9 mouse cellular contexts compared by ENCODE assay signal in genomic region chr11:96295092-96295835, GRCm38 (mm10). TPM values are rescaled to one million over a fixed set of nuclear protein-coding genes. Genes with fewer than 3 reads are reported as not detected.
A peak's percentile ranks its signal among the peaks of the same experiment; 100 is the strongest.
DNase-seq lines count a peak whose midpoint lies in the region; ATAC-seq lines count a peak whose summit lies in the region.
"Had no signal": no experiment of that assay in that cellular context is flagged by ENCODE, and none has a peak within 500 bp of the region (broad histone marks: within the 10 kb centered on the region; RNA-seq: fewer than 3 reads in every experiment).

No protein-coding gene starts in this region.

- H3K27ac ChIP-seq in lung, embryonic 15.5 days, result no peak overlapping the region
- peak overlapping the region; percentile 18; the same call in 1 of the 2 replicates for H3K27ac ChIP-seq in hindbrain, embryonic 16.5 days (ENCODE audit: low read depth, low read length)
- H3K27ac ChIP-seq in stomach, embryonic 14.5 days (ENCODE audit: low read length), result peak overlapping the region; percentile 70; the same call in 1 of the 2 replicates
- H3K27ac ChIP-seq in forebrain, embryonic 15.5 days (replicated peaks), result no peak overlapping the region

- no peaks in the 10 kb centered on the region for H3K36me3 ChIP-seq in lung, embryonic 15.5 days
- no peaks in the 10 kb centered on the region for H3K36me3 ChIP-seq in hindbrain, embryonic 16.5 days (ENCODE audit: control insufficient read depth, insufficient read depth, low read length)
- no peaks in the 10 kb centered on the region for H3K36me3 ChIP-seq in stomach, embryonic 14.5 days (ENCODE audit: control insufficient read depth, insufficient read depth, low read length)
- no peaks in the 10 kb centered on the region for H3K36me3 ChIP-seq in forebrain, embryonic 15.5 days

- peak overlapping the region; percentile 25 for H3K4me3 ChIP-seq in lung, embryonic 15.5 days
- H3K4me3 ChIP-seq in hindbrain, embryonic 16.5 days (ENCODE audit: low read length), result peak overlapping the region; percentile 35
- H3K4me3 ChIP-seq in stomach, embryonic 14.5 days (ENCODE audit: low read depth, low read length), result peak overlapping the region; percentile 38
- H3K4me3 ChIP-seq in forebrain, embryonic 15.5 days, result no peak overlapping the region

- H3K9me3 ChIP-seq in lung, embryonic 15.5 days, result no peaks in the 10 kb centered on the region
- no peaks in the 10 kb centered on the region for H3K9me3 ChIP-seq in hindbrain, embryonic 16.5 days (ENCODE audit: control insufficient read depth, low read length)
- no peaks in the 10 kb centered on the region for H3K9me3 ChIP-seq in stomach, embryonic 14.5 days (ENCODE audit: control insufficient read depth, low read depth, low read length)
- H3K9me3 ChIP-seq in forebrain, embryonic 15.5 days, result no peaks in the 10 kb centered on the region

- no peak for DNase-seq in lung, postnatal 4 days
- peak; percentile 89 to 94 for DNase-seq in kidney, postnatal 25 days
- DNase-seq in right cerebral cortex, postnatal 10 days (ENCODE audit: low spot score in 2 of 2), result no peak
- DNase-seq in urinary bladder, adult 18-20 months (ENCODE audit: low spot score in 2 of 2), result no peak

- whole genome bisulfite sequencing in lung, embryonic 15.5 days, result 1% methylated on average over 30 of the region's 30 CpGs
- WGBS in hindbrain, embryonic 16.5 days, result 2% methylated on average over 30 of the region's 30 CpGs
- WGBS in stomach, embryonic 14.5 days, result 1% methylated on average over 30 of the region's 30 CpGs
- under 1% methylated on average over 30 of the region's 30 CpGs for WGBS in forebrain, embryonic 15.5 days

- H3K4me1 ChIP-seq in lung, embryonic 15.5 days, result peaks cover 19% of the 10 kb centered on the region
- no peaks in the 10 kb centered on the region for H3K4me1 ChIP-seq in hindbrain, embryonic 16.5 days (ENCODE audit: control insufficient read depth, insufficient read depth, low read depth, low read length)
- peaks cover 4% of the 10 kb centered on the region; the same call in 1 of the 2 replicates for H3K4me1 ChIP-seq in stomach, embryonic 14.5 days (ENCODE audit: control insufficient read depth, insufficient read depth, low read length)
- H3K4me1 ChIP-seq in forebrain, embryonic 15.5 days, result no peaks in the 10 kb centered on the region

- no peak for ATAC-seq in lung, embryonic 15.5 days (ENCODE audit: borderline replicate concordance, extremely low read depth, low FRiP score, low TSS enrichment)
- ATAC-seq in hindbrain, embryonic 16.5 days, result no peak
- ATAC-seq in stomach, embryonic 14.5 days (ENCODE audit: insufficient number of reproducible peaks, insufficient read depth, low FRiP score, low read depth), result no peak
- ATAC-seq in forebrain, embryonic 15.5 days (replicated peaks), result no peak

- peaks cover 99% of the 10 kb centered on the region for H3K27me3 ChIP-seq in lung, embryonic 15.5 days
- peaks cover 52% of the 10 kb centered on the region for H3K27me3 ChIP-seq in hindbrain, embryonic 16.5 days (replicated peaks; ENCODE audit: control insufficient read depth, insufficient read depth, low read length)
- H3K27me3 ChIP-seq in stomach, embryonic 14.5 days (ENCODE audit: control insufficient read depth, insufficient read depth, low read length), result peaks cover 37% of the 10 kb centered on the region
- H3K27me3 ChIP-seq in forebrain, embryonic 15.5 days, result peaks cover 97% of the 10 kb centered on the region

- no peak overlapping the region for H3K9ac ChIP-seq in lung, embryonic 15.5 days
- peak overlapping the region; percentile 35; the same call in 1 of the 2 replicates for H3K9ac ChIP-seq in hindbrain, embryonic 16.5 days (ENCODE audit: low read depth, low read length)
- peak overlapping the region; percentile 53 for H3K9ac ChIP-seq in stomach, embryonic 14.5 days (replicated peaks; ENCODE audit: low read depth, low read length)
- H3K9ac ChIP-seq in forebrain, embryonic 15.5 days (replicated peaks), result no peak overlapping the region

- peak overlapping the region; percentile 55 for H3K4me2 ChIP-seq in lung, embryonic 15.5 days
- peak overlapping the region; percentile 28; the same call in 1 of the 2 replicates for H3K4me2 ChIP-seq in hindbrain, embryonic 16.5 days (ENCODE audit: low read length)
- peak overlapping the region; percentile 52 for H3K4me2 ChIP-seq in stomach, embryonic 14.5 days (replicated peaks; ENCODE audit: low read depth, low read length)
- no peak overlapping the region for H3K4me2 ChIP-seq in forebrain, embryonic 15.5 days (replicated peaks)

RNA-seq across cellular contexts. Expression of gene Hoxb6, which starts 3.0 kb away (rescaled TPM):
- 15.2 and 16.9 TPM in 2 replicates for polyA plus RNA-seq in lung, embryonic 15.5 days (2015; fragmentation: Nextera tagmentation; extraction: Ambion mirVana)
- 49.9 and 53.3 TPM in 2 replicates for polyA plus RNA-seq in hindbrain, embryonic 16.5 days (2015; fragmentation: Nextera tagmentation; extraction: Ambion mirVana)
- 12.4 TPM in 2 replicates for polyA plus RNA-seq in stomach, embryonic 14.5 days (2014; fragmentation: Nextera tagmentation; extraction: Ambion mirVana)
- not detected in 2 replicates for polyA plus RNA-seq in forebrain, embryonic 15.5 days (2015; fragmentation: Nextera tagmentation; extraction: Ambion mirVana)
- polyA plus RNA-seq: midbrain, embryonic 14.5 days had no signal

RNA-seq across cellular contexts. Expression of gene Hoxb5, which starts 7.9 kb away (rescaled TPM):
- polyA plus RNA-seq in lung, embryonic 15.5 days (2015; fragmentation: Nextera tagmentation; extraction: Ambion mirVana), result 46.1 and 54.1 TPM in 2 replicates
- 120 and 133 TPM in 2 replicates for polyA plus RNA-seq in hindbrain, embryonic 16.5 days (2015; fragmentation: Nextera tagmentation; extraction: Ambion mirVana)
- 21.2 and 23.3 TPM in 2 replicates for polyA plus RNA-seq in stomach, embryonic 14.5 days (2014; fragmentation: Nextera tagmentation; extraction: Ambion mirVana)
- not detected in 2 replicates for polyA plus RNA-seq in forebrain, embryonic 15.5 days (2015; fragmentation: Nextera tagmentation; extraction: Ambion mirVana)
- polyA plus RNA-seq: midbrain, embryonic 14.5 days had no signal

RNA-seq across cellular contexts. Expression of gene Hoxb7, which starts 8.8 kb away (rescaled TPM):
- polyA plus RNA-seq in lung, embryonic 15.5 days (2015; fragmentation: Nextera tagmentation; extraction: Ambion mirVana), result 2.5 and 3.0 TPM in 2 replicates
- 29.3 and 33.1 TPM in 2 replicates for polyA plus RNA-seq in hindbrain, embryonic 16.5 days (2015; fragmentation: Nextera tagmentation; extraction: Ambion mirVana)
- 8.4 and 14.0 TPM in 2 replicates for polyA plus RNA-seq in stomach, embryonic 14.5 days (2014; fragmentation: Nextera tagmentation; extraction: Ambion mirVana)
- polyA plus RNA-seq in forebrain, embryonic 15.5 days (2015; fragmentation: Nextera tagmentation; extraction: Ambion mirVana), result not detected in 2 replicates
- polyA plus RNA-seq: midbrain, embryonic 14.5 days had no signal

RNA-seq across cellular contexts. Expression of gene Hoxb8, which starts 13.6 kb away (rescaled TPM):
- polyA plus RNA-seq in lung, embryonic 15.5 days (2015; fragmentation: Nextera tagmentation; extraction: Ambion mirVana), result 0.91 and 1.0 TPM in 2 replicates
- polyA plus RNA-seq in hindbrain, embryonic 16.5 days (2015; fragmentation: Nextera tagmentation; extraction: Ambion mirVana), result 15.1 and 15.9 TPM in 2 replicates
- polyA plus RNA-seq in stomach, embryonic 14.5 days (2014; fragmentation: Nextera tagmentation; extraction: Ambion mirVana), result 2.3 and 2.7 TPM in 2 replicates
- not detected in 2 replicates for polyA plus RNA-seq in forebrain, embryonic 15.5 days (2015; fragmentation: Nextera tagmentation; extraction: Ambion mirVana)
- polyA plus RNA-seq: midbrain, embryonic 14.5 days had no signal

RNA-seq across cellular contexts. Expression of gene Hoxb4, which starts 22.8 kb away (rescaled TPM):
- 4.3 and 4.4 TPM in 2 replicates for polyA plus RNA-seq in lung, embryonic 15.5 days (2015; fragmentation: Nextera tagmentation; extraction: Ambion mirVana)
- polyA plus RNA-seq in hindbrain, embryonic 16.5 days (2015; fragmentation: Nextera tagmentation; extraction: Ambion mirVana), result 2.5 and 3.3 TPM in 2 replicates
- 3.5 and 3.7 TPM in 2 replicates for polyA plus RNA-seq in stomach, embryonic 14.5 days (2014; fragmentation: Nextera tagmentation; extraction: Ambion mirVana)
- not detected in 2 replicates for polyA plus RNA-seq in forebrain, embryonic 15.5 days (2015; fragmentation: Nextera tagmentation; extraction: Ambion mirVana)
- polyA plus RNA-seq: midbrain, embryonic 14.5 days had no signal

Comparison
In these comparisons a context has a peak if more than half of its experiments do, and no peak if none do; other contexts are left out.
1. H3K27ac ChIP-seq: peak in hindbrain, embryonic 16.5 days (single experiment) and stomach, embryonic 14.5 days (single experiment); none in lung, embryonic 15.5 days (single experiment) and forebrain, embryonic 15.5 days (single experiment).
2. H3K9ac ChIP-seq: peak in hindbrain, embryonic 16.5 days (single experiment) and stomach, embryonic 14.5 days (single experiment); none in lung, embryonic 15.5 days (single experiment) and forebrain, embryonic 15.5 days (single experiment).
3. DNase-seq: peak in kidney, postnatal 25 days (2 of 2); none in lung, postnatal 4 days (0 of 2), right cerebral cortex, postnatal 10 days (0 of 2) and urinary bladder, adult 18-20 months (0 of 2).
4. RNA of gene Hoxb6, which starts 3.0 kb away (polyA plus RNA-seq): 49.9 to 53.3 TPM in hindbrain, embryonic 16.5 days, 15.2 to 16.9 TPM in lung, embryonic 15.5 days and 12.4 TPM in stomach, embryonic 14.5 days; not detected in forebrain, embryonic 15.5 days; every median in the first group is over 10 times any median in the second.
5. RNA of gene Hoxb5, which starts 7.9 kb away (polyA plus RNA-seq): 120 to 133 TPM in hindbrain, embryonic 16.5 days, 46.1 to 54.1 TPM in lung, embryonic 15.5 days and 21.2 to 23.3 TPM in stomach, embryonic 14.5 days; not detected in forebrain, embryonic 15.5 days; every median in the first group is over 10 times any median in the second.